8 mouse cellular contexts compared by ENCODE assay signal in genomic region chr1:134708801-134709385, GRCm38 (mm10).
DNase-seq lines count a peak whose midpoint lies in the region; ATAC-seq and TF ChIP-seq lines count a peak whose summit lies in the region.

No protein-coding gene starts in this region.

- no peaks in the 10 kb centered on the region for H3K4me1 ChIP-seq in cortical plate, adult 2 months (ENCODE audit: control insufficient read depth, insufficient read depth, low read length)
- H3K4me1 ChIP-seq in hindbrain, embryonic 10.5 days (replicated peaks) = peaks cover 83% of the 10 kb centered on the region
- H3K4me1 ChIP-seq in liver, embryonic 14.5 days (replicated peaks; ENCODE audit: control insufficient read depth in 2 of 2, insufficient read depth in 2 of 2, low read length in 1 of 2) = no peaks in the 10 kb centered on the region
- peaks cover 20% of the 10 kb centered on the region for H3K4me1 ChIP-seq in olfactory bulb, adult 2 months (ENCODE audit: control insufficient read depth, insufficient read depth, low read length)

- H3K4me2 ChIP-seq in liver, embryonic 14.5 days (ENCODE audit: low read depth) = peak overlapping the region; percentile 37

- no peak for TF ChIP-seq CTCF in cortical plate, adult 2 months (IDR thresholded peaks at IDR 0.05; ENCODE audit: extremely low read depth, insufficient read depth, low read length)
- TF ChIP-seq CTCF in liver, embryonic 14.5 days (IDR thresholded peaks at IDR 0.05; ENCODE audit: low read depth) = no peak
- no peak for TF ChIP-seq CTCF in olfactory bulb, adult 2 months (IDR thresholded peaks at IDR 0.05; ENCODE audit: insufficient read depth, low read depth, low read length)

- peak overlapping the region; percentile 41 for H3K4me3 ChIP-seq in cortical plate, adult 2 months (ENCODE audit: insufficient read depth, low read length)
- peak overlapping the region; percentile 73 for H3K4me3 ChIP-seq in hindbrain, embryonic 10.5 days
- peak overlapping the region in 1 of 2 experiments; percentile 23; a peak in 2 of 4 replicates for H3K4me3 ChIP-seq in liver, embryonic 14.5 days (ENCODE audit: insufficient read depth in 1 of 2, low read depth in 2 of 2, low read length in 2 of 2)
- H3K4me3 ChIP-seq in olfactory bulb, adult 2 months (ENCODE audit: insufficient read depth, low read depth, low read length) = peak overlapping the region; percentile 54

- under 1% methylated on average over 46 of the region's 46 CpGs for WGBS in hindbrain, embryonic 10.5 days
- under 1% methylated on average over 46 of the region's 46 CpGs for WGBS in liver, embryonic 14.5 days (ENCODE audit: insufficient replicate concordance)
- WGBS in olfactory bulb, adult 2 months = under 1% methylated on average over 45 of the region's 46 CpGs

- no peak overlapping the region for H3K27ac ChIP-seq in cortical plate, adult 2 months (ENCODE audit: insufficient read depth, low read length)
- H3K27ac ChIP-seq in hindbrain, embryonic 10.5 days = peak overlapping the region; percentile 94
- no peak overlapping the region for H3K27ac ChIP-seq in liver, embryonic 14.5 days
- H3K27ac ChIP-seq in olfactory bulb, adult 2 months (ENCODE audit: insufficient read depth, low read depth, low read length) = no peak overlapping the region

- no peak for TF ChIP-seq POLR2A in cortical plate, adult 2 months (IDR thresholded peaks at IDR 0.05; ENCODE audit: extremely low read depth, insufficient read depth, low read length)
- no peak for TF ChIP-seq POLR2A in olfactory bulb, adult 2 months (IDR thresholded peaks at IDR 0.05; ENCODE audit: insufficient read depth, low read depth, low read length)

- no peaks in the 10 kb centered on the region for H3K36me3 ChIP-seq in hindbrain, embryonic 10.5 days
- no peaks in the 10 kb centered on the region for H3K36me3 ChIP-seq in liver, embryonic 14.5 days (replicated peaks; ENCODE audit: control insufficient read depth, insufficient read depth, low read depth)

- H3K9me3 ChIP-seq in hindbrain, embryonic 10.5 days = no peaks in the 10 kb centered on the region
- H3K9me3 ChIP-seq in liver, embryonic 14.5 days (ENCODE audit: control insufficient read depth, low read length) = no peaks in the 10 kb centered on the region

- TF ChIP-seq EP300 in liver, embryonic 14.5 days (IDR thresholded peaks at IDR 0.05; ENCODE audit: low read depth) = no peak

- no peak overlapping the region for H3K9ac ChIP-seq in liver, embryonic 14.5 days (replicated peaks)

- peaks cover 80% of the 10 kb centered on the region for H3K27me3 ChIP-seq in hindbrain, embryonic 10.5 days (ENCODE audit: insufficient read depth, poor library complexity, severe bottlenecking)
- peaks cover 44% of the 10 kb centered on the region for H3K27me3 ChIP-seq in liver, embryonic 14.5 days (ENCODE audit: control insufficient read depth, insufficient read depth, low read length)

- peak; percentile 41 for DNase-seq in adrenal gland, postnatal 10 days
- DNase-seq in adrenal gland, adult 8-10 months = no peak
- peak; percentile 4 to 22 for DNase-seq in CD8-positive naive resting alpha-beta T cell, adult 2 months (ENCODE audit: low read depth in 2 of 2, low spot score in 2 of 2)
- peak; percentile 76 for DNase-seq in hindbrain, embryonic 10.5 days (ENCODE audit: low spot score)
- DNase-seq in liver, embryonic 14.5 days (ENCODE audit: low read depth in 3 of 3, low spot score in 3 of 3) = no peak

- ATAC-seq in liver, embryonic 14.5 days (ENCODE audit: insufficient read depth) = no peak
- no peak for ATAC-seq in activated CD4-positive, CD25-positive, alpha-beta regulatory T cell, adult 4 months

Comparison
In these comparisons a context has a peak if more than half of its experiments do, and no peak if none do; other contexts are left out.
1. DNase-seq: peak in adrenal gland, postnatal 10 days (single experiment), CD8-positive naive resting alpha-beta T cell, adult 2 months (2 of 2) and hindbrain, embryonic 10.5 days (single experiment); none in adrenal gland, adult 8-10 months (single experiment) and liver, embryonic 14.5 days (0 of 3).